Mouse (Mus musculus) thymus, adult 2 months (tissue): ENCODE results near the gene Aim2.

ENCODE experiments used
- CTCF ChIP-seq: fragments of 200-500 bp; IDR thresholded peaks from 2 replicates; pipeline ENCODE4 v1.5.1; 2012; ENCODE audit warnings: mild to moderate bottlenecking, control low read depth, low read length, moderate library complexity, borderline replicate concordance; ENCODE audit not compliant: control insufficient read depth, poor library complexity, insufficient read depth; ENCODE audit errors: extremely low read depth
- POLR2A ChIP-seq: fragments of 200-500 bp; IDR thresholded peaks from 2 replicates; pipeline ENCODE4 v1.6.1; 2012; ENCODE audit warnings: mild to moderate bottlenecking, low read length, control low read depth, moderate library complexity; ENCODE audit not compliant: control insufficient read depth, poor library complexity, insufficient read depth; ENCODE audit errors: extremely low read depth

DNA sequence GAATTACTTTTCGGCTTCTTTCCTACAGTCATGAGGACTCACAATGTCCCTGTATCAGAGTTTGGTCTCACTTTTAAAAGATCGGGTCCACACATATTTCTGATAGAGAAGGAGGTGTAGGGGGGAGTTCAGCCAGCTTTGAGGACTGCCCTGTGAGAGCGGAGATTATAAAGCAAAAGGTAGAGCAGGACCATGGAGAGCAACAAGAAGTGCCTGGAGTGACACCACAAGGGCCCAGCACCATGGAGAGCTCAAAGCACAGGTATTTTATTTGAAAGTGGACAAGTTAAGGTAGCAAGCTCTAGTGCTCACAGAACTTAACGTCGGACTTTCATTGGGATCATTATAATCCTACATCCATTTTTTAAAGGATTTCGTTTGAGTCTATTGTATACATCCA is 11.0 kb downstream of the Aim2 start:
- no peak for TF ChIP-seq CTCF
- TF ChIP-seq POLR2A, result no peak
